Mouse (Mus musculus): ENCODE results near the gene Neurog1. TPM values are rescaled to one million over a fixed set of nuclear protein-coding genes. Genes with fewer than 3 reads are reported as not detected.

Neurog1 gene
- polyA plus RNA-seq, 1 experiment from 2014 or later, result 4.5 TPM

Other genes with a start within 250 kb of the Neurog1 start
- gene H2afy, start 115.8 kb downstream of the Neurog1 start, polyA plus RNA-seq (2015; fragmentation: Nextera tagmentation; extraction: Ambion mirVana), result 367 and 382 TPM in 2 replicates
- gene Tifab, start 73.3 kb downstream of the Neurog1 start, polyA plus RNA-seq (2015; fragmentation: Nextera tagmentation; extraction: Ambion mirVana), result 1.5 and 1.6 TPM in 2 replicates
- 3.0 and 11.7 TPM in 2 replicates for gene Cxcl14, start 44.4 kb upstream of the Neurog1 start, polyA plus RNA-seq (2015; fragmentation: Nextera tagmentation; extraction: Ambion mirVana)
- gene Gm3045, start 174.4 kb upstream of the Neurog1 start, polyA plus RNA-seq (2015; fragmentation: Nextera tagmentation; extraction: Ambion mirVana), result not detected in 2 replicates
- not detected in 2 replicates for gene Slc25a48, start 186.2 kb upstream of the Neurog1 start, polyA plus RNA-seq (2015; fragmentation: Nextera tagmentation; extraction: Ambion mirVana)
- gene Il9, start 230.1 kb upstream of the Neurog1 start, polyA plus RNA-seq (2015; fragmentation: Nextera tagmentation; extraction: Ambion mirVana), result not detected in 2 replicates

All from neural tube, embryonic 13.5 days (tissue).